Mouse (Mus musculus) heart, postnatal 0 days (tissue): ENCODE results near the gene Cit.

ENCODE experiments used
- CTCF ChIP-seq: IDR thresholded peaks from 2 replicates; pipeline ENCODE4 v1.5.1; 2016; ENCODE audit warnings: antibody characterized with exemption, control low read depth, low read depth
- EP300 ChIP-seq: IDR thresholded peaks from 2 replicates; pipeline ENCODE4 v1.6.1; 2016; ENCODE audit warnings: antibody characterized with exemption, low read depth

- TF ChIP-seq CTCF (no peak), EP300 (no peak)
Measured at GRCm38 (mm10) chr5:115924946-115925345, 79.9 kb downstream of the Cit start.
